Mouse (Mus musculus) yolk sac, embryonic 10.5 days (tissue): ENCODE measurements around the gene Slc35b2.
A peak's percentile ranks its signal among the peaks of the same experiment; 100 is the strongest.

Source experiments
- DNase-seq: peaks from one replicate; pipeline ENCODE4 v3.0.0-alpha.2; 2017; ENCODE audit warnings: low spot score

Gene Slc35b2

DNA sequence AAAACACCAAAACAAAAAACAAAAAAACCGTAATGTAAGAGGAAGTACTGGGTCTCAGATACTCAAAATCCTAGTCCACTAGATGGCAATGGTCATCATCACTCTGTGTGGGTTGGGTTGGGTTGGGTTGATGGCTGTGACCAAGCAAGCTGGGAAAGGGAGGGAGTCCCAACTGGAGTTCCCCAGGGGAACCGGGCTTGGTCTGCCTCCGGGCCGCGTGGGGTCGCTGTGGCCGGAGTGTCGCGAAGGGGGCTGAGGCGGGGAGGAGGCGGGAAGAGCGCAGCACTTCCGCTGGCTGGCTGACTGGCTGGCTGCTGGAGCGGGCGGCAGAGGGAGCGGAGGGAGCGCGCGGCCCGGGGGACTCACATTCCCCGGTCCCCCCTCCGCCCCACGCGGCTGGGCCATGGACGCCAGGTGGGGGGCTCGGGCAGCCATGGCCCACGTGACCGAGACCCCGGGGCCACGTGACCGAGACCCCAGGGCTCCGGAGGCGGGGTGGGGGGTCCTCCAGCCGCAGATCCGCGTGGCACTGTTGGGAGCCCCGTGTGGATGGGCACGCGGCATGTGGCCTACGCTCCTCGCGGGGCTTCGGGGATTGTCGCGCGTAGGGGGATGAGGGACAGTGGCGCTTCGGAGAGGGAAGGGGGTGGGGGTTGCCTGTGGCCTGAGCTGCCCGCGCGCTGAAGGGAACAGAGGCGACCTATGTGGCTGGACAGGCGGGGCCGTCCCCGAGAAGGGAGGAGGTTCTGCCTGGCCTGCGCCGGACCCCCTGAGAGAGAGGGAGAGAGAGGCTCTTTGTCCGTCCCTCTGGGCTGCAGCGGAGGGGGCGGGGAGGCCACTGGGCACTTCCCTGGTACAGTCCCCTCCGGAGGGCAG, at the start of gene Slc35b2:
Gene Slc35b2, plus strand, starts transcription at position 220 of the 876 bp plus-strand sequence.
- peak; percentile 89 for DNase-seq

DNA sequence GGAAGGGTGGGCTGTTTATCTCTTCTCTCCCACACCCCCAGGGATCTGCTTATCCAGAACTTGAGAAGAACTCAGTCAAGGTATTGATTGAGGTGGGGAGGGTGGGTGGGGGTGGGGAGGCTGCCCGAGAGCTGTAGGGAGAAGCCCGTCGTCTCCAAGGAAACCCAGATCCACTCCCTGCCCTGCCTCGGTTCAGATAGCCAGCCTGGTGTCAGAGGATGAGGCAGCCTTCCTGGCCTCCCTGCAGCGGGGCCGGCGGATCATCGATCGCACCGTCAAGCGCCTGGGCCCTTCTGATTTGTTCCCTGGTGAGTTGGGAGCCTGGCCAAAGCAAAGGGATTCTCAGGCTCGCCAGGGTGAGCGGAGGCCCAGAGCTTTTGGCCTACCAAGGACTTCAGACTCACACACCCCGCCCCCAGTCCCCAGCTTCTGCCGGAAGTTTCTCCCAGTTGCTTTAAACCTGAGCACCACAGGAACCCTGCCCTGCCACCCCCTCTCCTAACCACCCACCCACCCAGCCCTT, 48.4 kb upstream of the Slc35b2 start:
- DNase-seq = no peak

DNA sequence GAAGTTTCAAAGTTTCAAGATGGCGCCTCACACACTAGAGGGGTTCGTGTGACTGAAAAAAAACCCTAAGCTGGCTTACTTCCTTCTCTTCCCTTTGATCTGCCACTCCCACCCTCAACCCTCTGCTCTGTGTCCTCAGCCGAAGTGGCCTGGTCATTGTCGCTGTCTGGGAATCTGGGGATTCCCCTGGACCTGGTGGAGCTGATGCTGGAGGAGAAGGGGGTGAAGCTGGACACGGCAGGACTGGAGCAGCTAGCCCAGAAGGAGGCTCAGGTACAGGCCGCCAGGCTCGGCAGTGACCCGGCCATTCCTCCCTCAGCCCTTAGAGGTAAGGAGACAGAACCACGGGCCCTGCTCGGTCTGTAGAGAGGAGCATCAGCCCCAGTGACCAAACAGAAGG, 47.9 kb upstream of the Slc35b2 start:
- DNase-seq = no peak

DNA sequence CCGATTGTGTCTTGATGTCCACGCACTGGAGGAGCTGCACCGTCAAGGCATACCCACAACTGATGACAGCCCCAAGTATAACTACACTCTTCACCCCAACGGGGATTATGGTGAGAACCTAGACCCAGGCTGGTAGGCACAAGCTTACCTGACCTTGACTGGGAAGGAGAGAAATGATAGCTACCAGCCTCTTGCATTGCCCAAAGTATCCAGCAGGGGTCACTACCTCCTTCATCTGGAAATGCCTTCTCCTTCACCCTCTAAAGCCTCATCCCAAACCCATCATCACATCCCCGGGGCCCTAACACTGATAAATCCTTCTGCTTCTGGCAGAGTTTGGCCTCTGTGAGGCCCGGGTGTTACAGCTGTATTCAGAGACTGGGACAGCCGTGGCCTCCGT, 47.2 kb upstream of the Slc35b2 start:
- DNase-seq = peak; percentile 50

DNA sequence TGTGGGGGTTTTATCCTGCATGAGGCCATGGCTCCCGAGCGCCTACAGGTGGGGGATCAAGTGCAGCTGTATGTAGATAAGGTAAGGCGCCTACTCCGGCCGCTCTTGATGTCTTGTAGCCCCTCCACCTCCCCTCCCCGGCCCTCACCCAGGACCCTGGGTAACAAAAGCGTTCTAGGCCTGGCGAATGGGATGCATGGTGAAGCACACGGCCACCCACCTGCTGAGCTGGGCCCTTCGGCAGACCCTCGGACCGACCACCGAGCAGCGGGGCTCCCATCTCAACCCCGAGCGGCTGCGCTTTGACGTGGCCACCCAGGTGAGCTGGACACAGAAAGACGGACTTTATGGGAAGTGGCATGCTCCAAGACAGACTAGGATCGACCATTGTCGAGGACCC, 46.5 kb upstream of the Slc35b2 start:
- DNase-seq = no peak

DNA sequence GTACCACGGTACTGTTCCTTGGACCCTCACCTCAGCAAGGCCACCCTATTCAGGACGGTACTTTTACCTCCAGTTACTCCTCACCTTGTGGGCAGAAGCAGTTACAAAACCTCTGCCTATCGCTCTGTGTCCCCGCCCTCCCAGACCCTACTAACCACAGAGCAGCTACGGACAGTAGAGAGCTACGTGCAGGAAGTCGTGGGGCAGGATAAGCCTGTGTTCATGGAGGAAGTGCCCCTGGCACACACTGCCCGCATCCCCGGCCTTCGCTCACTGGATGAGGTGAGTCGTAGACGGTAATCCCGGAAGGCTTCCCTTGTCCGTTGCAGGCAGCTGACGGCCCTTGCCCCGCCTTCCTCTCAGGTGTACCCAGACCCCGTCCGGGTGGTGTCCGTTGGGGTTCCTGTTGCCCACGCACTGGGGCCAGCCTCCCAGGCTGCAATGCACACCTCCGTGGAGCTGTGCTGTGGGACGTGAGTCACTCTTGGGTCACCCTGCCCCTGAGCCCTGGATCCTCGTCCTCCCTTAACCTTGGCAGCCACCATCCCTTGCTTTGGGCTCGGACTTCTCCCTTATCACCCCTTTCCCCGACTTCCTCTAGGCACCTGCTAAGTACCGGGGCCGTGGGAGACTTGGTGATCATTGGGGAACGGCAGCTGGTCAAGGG, 46.0 kb upstream of the Slc35b2 start:
- DNase-seq = no peak

DNA sequence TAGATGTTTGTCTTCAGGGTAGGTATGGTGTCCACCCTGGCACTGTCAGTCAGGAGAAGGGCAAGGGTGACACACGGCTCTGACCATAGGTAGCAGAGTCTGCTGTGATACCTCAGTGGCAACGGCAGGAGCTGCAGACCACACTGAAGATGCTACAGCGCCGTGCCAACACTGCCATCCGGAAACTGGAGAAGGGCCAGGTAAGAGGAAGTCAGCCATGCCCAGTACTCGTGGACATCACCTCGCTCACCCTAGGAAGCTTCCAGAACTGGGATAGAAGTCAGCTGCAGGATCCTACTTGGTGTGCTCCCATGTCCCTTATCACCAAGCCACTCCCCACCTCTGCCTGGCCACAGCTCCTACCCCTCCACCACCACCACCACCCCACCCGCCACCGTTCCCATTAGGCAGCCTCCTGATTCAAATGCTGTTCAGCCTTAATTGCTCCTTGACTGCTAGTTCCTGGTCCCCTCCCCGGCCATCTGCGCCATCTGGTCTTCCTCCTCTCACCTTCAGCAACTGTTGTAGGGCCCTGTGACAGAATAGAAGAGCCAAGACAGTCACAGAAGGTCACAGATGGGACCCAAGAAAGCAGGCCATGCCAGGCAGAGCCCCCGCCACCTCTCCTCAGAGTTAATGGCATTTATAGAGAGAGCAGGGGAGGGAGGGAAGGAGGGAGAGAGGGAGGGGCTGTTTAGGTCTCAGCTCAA, 44.8 kb upstream of the Slc35b2 start:
- DNase-seq = no peak

DNA sequence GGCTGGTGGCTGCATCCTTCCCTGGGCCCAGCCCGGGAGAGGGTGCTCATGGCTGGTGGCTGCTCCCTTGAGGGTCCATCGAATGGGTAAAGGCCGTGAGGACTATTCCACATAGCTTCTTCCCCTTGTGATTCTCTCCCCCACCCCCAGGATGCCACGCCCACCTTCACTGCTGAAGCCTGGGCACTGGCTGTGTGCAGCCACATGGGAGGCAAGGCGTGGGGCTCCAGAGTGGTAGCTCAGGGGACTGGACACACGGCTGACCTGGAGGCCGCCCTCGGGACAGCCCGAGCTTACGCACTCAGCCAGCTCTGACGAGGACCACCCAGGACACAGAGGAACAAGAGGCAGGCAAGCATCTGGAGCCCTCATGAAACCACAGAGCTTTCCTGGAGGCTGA, 43.5 kb upstream of the Slc35b2 start:
- no peak for DNase-seq

DNA sequence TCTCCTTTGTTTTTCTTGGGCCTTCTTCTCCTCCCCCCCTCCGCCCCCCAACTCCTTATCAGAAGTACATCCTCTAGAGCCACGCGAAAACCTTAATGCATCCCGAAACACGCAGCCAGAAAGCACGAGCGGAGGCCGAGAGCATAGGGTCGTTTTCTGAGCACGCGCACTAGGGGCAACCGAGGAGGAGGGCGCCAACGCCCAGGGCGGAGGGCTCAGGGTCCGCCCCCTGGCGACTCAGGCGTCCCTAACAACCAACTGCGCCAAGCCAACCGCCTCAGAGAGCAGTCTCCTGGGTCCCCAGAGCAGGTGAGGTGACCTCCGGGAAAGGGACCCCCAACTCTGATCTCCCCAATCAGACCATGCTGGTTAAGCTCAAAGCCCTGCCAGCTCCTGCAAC, 40.4 kb upstream of the Slc35b2 start, which contains the start of gene Tcte1:
Gene Tcte1, plus strand, starts transcription at position 172 of the 400 bp plus-strand sequence.
- DNase-seq = peak; percentile 42

DNA sequence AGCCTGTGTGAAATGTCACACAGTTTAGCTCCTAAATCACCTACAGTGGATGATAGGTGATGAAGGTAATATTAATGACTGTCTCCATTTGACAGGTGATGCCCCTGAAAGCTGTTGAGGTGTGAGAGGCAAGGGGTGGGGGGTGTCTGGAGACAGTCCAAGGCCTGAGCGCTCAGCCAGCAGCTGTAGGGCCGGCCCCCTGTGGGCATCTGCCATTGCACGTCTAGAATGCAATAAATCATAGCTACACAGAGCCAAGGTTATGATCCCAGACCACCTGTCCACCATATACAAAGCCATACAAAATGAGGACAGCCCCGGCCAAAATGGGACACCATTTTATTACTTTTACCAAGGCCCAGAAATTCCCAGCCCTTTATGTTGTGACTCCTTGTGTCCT, 38.7 kb upstream of the Slc35b2 start:
- no peak for DNase-seq

DNA sequence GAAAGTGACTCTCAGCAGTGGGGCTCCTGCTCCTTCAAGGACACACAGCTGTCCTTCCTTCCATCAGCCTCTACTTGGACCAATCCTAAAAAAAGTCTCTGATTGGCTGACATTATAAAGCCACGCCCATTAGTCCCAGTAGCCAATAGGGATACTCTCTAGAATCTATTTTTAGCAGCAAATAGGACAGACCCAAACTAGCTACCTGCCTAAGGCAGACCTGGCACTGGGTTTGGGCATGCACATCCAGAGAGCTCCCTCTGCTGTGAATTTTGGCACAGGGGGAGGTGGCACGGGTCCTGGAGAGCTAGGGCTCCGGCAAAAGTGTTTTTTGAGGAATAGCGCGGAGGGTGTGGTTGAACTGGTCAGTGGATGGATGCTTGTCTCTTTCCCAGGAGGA, 37.1 kb upstream of the Slc35b2 start:
- DNase-seq = no peak

DNA sequence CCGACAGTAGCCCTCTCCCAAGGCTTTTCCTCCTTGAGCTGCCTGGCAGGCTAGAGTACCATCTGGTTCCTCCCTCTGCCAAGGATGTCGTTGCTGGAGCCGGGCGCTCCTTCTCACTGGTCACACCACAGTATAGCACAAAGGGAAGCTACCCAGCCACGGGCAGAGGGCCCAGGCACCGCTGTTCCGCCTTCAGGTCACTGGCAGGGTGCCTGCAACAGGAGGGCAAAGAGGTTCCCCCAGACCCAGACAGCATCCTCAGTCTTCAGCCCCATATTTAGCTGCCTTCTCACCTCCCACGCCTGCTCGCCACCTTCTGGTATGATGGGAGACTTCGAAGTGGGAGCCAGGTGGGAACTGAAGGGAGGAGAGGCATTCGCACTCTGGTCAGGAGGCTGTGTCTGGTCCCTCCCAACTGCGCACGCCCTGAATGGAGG, 33.3 kb upstream of the Slc35b2 start:
- no peak for DNase-seq

DNA sequence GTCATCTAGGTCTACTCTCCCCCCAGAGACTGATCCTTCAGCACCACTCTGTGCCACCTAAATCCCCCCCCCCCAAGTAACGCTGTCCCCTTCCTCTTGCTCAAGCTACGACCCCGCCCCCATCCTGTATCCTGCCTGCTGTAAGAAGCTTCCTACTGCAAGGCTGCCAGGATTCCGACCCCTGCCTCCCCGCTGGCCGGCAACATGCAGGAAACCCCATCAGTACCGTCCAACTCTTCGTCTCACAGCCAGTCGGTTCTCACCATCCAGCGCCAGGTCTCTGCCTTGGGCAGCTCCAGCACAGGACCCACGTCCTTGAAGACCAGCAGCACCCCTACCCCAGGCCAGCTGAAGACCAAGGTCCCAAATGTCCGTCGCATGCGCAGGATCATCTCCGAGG, 30.8 kb upstream of the Slc35b2 start:
- DNase-seq = no peak

DNA sequence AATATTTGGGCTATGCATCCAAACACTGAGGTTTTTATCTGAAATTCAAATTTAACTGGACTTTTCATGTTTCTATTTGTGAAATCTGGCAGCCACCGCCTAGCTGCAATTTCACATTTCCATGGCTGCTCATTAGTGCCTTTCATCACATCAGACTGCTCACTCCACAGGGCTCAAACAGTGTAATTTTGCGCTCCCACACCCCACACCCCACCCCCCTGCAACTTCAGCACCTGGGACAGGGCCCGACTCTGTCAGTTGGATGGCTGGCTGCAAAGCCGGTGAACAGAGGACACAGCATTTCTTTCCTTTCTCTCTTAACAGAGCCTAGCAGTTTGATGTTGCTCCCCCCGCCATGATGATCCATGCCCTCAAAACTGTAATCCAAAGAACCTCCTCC, 27.4 kb upstream of the Slc35b2 start:
- DNase-seq = no peak

DNA sequence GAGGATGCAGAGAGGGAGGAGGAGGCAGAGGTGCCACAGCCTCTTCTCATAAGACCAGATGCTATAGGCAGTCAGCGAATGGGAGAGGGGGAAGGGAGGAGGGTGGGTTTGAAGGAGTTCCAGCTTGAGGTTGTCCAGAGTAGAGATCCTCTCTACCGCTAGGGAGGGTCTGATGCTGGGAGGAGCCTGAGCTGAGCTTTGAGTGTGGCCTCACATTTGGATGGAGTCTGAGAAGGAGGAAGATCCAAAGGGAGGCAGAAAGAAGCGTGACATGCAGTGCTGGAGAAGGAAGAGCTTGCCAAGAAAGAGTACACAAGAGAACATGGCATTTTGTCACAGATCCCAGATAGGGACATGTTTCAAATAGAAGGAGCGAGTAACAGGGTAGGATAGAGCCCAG, 25.3 kb upstream of the Slc35b2 start:
- no peak for DNase-seq

DNA sequence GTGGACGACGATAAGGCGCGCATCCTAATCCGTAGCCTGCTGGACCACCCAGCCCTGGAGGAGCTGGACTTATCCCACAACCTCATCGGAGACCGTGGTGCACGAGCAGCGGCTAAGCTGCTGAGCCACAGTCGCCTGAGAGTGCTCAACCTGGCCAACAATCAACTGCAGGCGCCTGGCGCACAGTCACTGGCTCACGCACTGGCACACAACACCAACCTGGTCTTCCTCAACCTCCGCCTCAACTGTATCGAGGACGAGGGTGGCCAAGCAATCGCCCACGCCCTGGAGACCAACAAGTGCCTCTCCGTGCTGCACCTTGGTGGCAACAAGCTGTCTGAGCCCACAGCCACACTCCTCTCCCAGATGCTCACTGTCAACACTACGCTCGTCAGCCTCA, 24.0 kb upstream of the Slc35b2 start:
- DNase-seq = no peak

DNA sequence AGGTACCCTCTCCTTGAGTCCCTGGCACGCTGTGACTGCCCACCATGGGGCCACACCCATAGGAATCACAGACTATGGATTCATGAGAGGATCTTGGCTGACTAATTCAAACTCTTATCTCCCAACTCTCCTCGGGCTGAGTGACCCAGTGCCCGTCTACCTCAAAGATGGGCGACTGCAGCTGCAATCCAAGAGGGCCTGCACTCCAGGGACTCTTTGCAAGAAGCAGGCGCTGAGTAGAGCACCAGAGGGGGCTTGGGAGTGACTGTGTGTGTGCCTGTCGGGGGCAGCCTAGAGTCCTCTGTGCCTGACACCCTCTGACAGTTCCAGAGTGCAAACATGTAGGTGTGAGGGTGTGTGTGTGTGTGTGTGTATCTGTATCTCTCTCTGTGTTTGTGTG, 21.5 kb upstream of the Slc35b2 start:
- DNase-seq = no peak

DNA sequence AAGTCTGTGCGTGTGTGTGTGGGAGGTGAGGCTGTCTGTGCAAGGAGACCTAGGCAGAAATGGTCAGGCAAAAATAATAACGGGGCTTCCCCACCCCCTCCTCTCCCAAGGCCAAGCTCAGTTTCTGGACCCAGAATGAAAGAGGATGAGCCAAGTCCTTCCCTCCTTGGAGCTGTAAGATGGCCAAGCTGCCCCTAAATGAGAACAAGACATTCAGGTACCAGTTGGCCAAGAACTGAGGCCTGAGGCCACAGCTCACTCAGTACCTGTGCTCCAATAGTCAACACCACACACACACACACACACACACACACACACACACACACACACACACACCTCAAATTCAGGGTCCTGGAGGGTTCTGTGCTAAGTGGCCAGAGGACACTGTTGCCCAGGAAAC, 21.0 kb upstream of the Slc35b2 start:
- no peak for DNase-seq

DNA sequence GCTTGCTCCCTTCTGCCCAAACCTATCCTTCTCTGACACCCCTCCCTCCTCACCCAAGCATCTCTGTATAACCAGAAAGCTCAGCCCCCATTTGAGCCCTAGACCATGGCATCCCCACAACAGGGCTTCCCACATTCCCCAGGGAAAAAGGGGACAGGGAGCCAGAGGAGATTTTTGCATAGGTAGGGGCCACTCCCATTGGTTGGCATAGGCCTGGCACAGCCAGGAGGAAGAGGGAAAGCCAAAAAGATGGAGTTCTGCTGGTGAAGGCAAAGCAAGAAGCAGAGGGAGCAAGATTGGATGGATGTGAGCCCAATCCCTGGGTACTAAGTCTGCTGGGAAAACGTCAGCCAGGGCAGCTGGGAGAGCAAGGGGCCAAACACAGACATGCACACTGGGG, 20.6 kb upstream of the Slc35b2 start:
- no peak for DNase-seq

DNA sequence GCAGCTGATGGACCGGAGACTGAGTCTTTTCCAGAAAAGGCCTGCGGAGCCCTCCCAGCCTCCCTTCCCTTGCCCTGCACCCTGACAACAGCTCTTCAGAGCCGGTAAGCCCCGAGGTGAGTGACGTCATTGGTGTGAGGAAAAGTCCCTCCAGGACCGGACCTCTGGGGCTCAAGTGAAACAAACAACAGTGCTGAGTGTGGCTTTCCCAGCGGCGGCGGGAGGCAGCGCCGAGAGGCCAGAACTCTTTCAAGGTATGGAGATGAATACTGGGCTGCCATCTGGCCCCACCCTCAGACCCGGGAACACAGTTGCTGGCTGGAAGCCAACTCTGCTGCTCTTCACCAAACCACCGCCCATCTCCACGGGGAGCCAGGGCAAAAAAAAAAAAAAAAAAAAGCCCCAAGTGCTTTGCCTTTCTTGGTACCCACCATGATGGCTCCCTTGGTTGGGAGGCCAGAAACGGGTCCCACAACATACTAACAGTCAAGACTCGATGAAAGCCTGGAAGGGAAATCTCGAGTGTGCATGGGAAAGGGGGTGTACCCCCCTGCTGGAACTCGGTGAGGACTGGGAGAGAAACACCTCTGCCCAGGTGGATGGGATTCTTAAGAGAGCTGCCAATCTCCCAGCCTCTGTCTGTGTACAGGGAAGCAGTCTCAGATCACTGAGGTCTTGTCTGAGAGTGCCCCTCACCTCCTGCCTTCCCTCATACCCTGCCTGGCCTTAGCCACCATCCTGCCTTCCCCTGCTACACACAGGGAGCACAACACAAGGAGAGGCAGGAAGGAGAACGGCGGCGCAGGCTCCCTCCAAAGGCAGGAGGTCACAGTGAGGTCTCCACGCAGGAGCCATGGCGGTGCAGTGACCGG, 19.4 kb upstream of the Slc35b2 start:
- DNase-seq = no peak

DNA sequence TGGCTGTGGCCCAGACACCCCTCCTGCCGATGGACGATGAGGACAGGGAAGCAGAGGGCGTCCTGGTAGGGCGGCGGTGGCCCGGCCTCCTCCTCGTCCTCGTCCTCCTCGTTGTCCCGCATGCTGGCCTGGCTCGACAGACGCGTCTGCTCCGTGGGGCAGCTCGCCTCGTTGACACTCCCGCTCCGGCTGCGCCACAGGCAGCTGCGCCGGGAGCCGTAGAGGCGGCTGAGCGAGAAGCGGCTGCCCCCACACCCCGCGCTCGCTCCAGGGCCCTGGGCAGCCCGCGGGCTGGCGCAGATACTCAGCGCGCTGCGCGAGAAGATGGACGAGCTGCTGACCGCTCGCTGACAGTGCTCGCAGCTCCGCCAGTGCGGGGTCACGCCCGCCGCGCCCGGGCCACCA, 18.8 kb upstream of the Slc35b2 start:
- no peak for DNase-seq
